In genomic region chr2:4651500-4652285, GRCm38 (mm10) we compare ENCODE assay signal across 8 mouse cellular contexts. TPM values are rescaled to one million over a fixed set of nuclear protein-coding genes. Genes with fewer than 3 reads are reported as not detected.
DNase-seq lines count a peak whose midpoint lies in the region; ATAC-seq and TF ChIP-seq lines count a peak whose summit lies in the region.

Gene Prpf18, minus strand, starts transcription at chr2:4652113.

- peak within 1 kb of the TSS; percentile 14 for H3K27ac ChIP-seq in cortical plate, adult 2 months (ENCODE audit: insufficient read depth, low read length)

- TF ChIP-seq POLR2A in cortical plate, adult 2 months (IDR thresholded peaks at IDR 0.05; ENCODE audit: extremely low read depth, insufficient read depth, low read length), result peak; percentile 82

- DNase-seq in gastrocnemius, postnatal 10 days, result peak; percentile 84
- peak; percentile 97 for DNase-seq in induced T-regulatory cell, adult 2 months (ENCODE audit: low read depth)
- peak; percentile 55 to 91 for DNase-seq in left cerebral cortex, adult 9 months (ENCODE audit: low spot score in 2 of 2)
- peak; percentile 86 for DNase-seq in right cerebral cortex, postnatal 14 days
- peak; percentile 78 to 86 for DNase-seq in urinary bladder, postnatal 36 days (ENCODE audit: low spot score in 2 of 2)

- H3K4me1 ChIP-seq in cortical plate, adult 2 months (ENCODE audit: control insufficient read depth, insufficient read depth, low read length), result peaks cover 4% of the 10 kb centered on the region

- ATAC-seq in activated CD4-positive, CD25-positive, alpha-beta regulatory T cell, adult 4 months, result peak; percentile 91
- peak; percentile 97 for ATAC-seq in megakaryocyte progenitor cell, adult 5-6 weeks (replicated peaks; ENCODE audit: poor library complexity)

- H3K4me3 ChIP-seq in cortical plate, adult 2 months (ENCODE audit: insufficient read depth, low read length), result peak within 1 kb of the TSS; percentile 87

- TF ChIP-seq CTCF in cortical plate, adult 2 months (IDR thresholded peaks at IDR 0.05; ENCODE audit: extremely low read depth, insufficient read depth, low read length), result peak; percentile 67

RNA-seq across cellular contexts. Expression of gene Prpf18, which starts in this region (rescaled TPM):
- polyA plus RNA-seq in activated CD4-positive, CD25-positive, alpha-beta regulatory T cell, adult 4 months (2017; shearing (Covaris generic)), result 10 to 100 TPM; 46.3 to 48.1 TPM
- 41.1 and 41.3 TPM in 2 replicates for polyA plus RNA-seq in cortical plate, adult 2 months (2012; rRNA removed)
- total RNA-seq in gastrocnemius, postnatal 10 days (2021), result 10 to 100 TPM; 34.3 to 35.4 TPM
- total RNA-seq in megakaryocyte progenitor cell, adult 5-6 weeks (2015), result 22.2 and 23.8 TPM in 2 replicates
- total RNA-seq in megakaryocyte progenitor cell, adult 5-6 weeks (2017), result 63.4 and 71.7 TPM in 2 replicates

Comparison
In these comparisons a context has a peak if more than half of its experiments do, and no peak if none do; other contexts are left out.
1. Peak in every context shown above with its lines: DNase-seq, ATAC-seq, H3K4me3 ChIP-seq and H3K27ac ChIP-seq.